Mouse (Mus musculus) c-Kit-positive CD71-positive TER-119-negative erythroid progenitor cells, embryonic 14.5 days (primary cell): Measurements from ENCODE around the gene Dffb.

ENCODE experiments used
- DNase-seq: peaks from one replicate; pipeline ENCODE4 v3.0.0-alpha.2; 2013; ENCODE audit warnings: low read depth

Gene Dffb

GRCm38 (mm10) chr4:153974431-153975291 lies at the start of gene Dffb, which contains the start of gene Cep104:
TSS of gene Dffb (minus strand) at chr4:153975126.
TSS of gene Cep104 (plus strand) at chr4:153975194.
- DNase-seq, result peak; percentile 85

- peak; percentile 81 for DNase-seq
Observed at GRCm38 (mm10) chr4:154023754-154024601, 49.1 kb upstream of the Dffb start.

- DNase-seq, result no peak
Observed at GRCm38 (mm10) chr4:154022844-154023243, 47.9 kb upstream of the Dffb start.

- no peak for DNase-seq
Observed at GRCm38 (mm10) chr4:154022407-154022806, 47.5 kb upstream of the Dffb start.

- DNase-seq, result no peak
Observed at GRCm38 (mm10) chr4:154021432-154021831, 46.5 kb upstream of the Dffb start.

- DNase-seq, result peak; percentile 38
Observed at GRCm38 (mm10) chr4:154019571-154019970, 44.6 kb upstream of the Dffb start.

GRCm38 (mm10) chr4:154015476-154015875 lies 40.5 kb upstream of the Dffb start:
- no peak for DNase-seq

- peak; percentile 33 for DNase-seq
Observed at GRCm38 (mm10) chr4:154012132-154012882, 37.4 kb upstream of the Dffb start.

- DNase-seq, result peak; percentile 66
Observed at GRCm38 (mm10) chr4:154011646-154012089, 36.7 kb upstream of the Dffb start, which contains the start of gene Lrrc47. TSS of gene Lrrc47 (plus strand) at chr4:154011731.

GRCm38 (mm10) chr4:154010907-154011645 lies 36.1 kb upstream of the Dffb start:
- no peak for DNase-seq

- DNase-seq, result no peak
Observed at GRCm38 (mm10) chr4:154007759-154008158, 32.8 kb upstream of the Dffb start.

GRCm38 (mm10) chr4:154006264-154006663 lies 31.3 kb upstream of the Dffb start:
- no peak for DNase-seq

- no peak for DNase-seq
Observed at GRCm38 (mm10) chr4:154005488-154005887, 30.6 kb upstream of the Dffb start.

- DNase-seq, result no peak
Observed at GRCm38 (mm10) chr4:153993505-153993904, 18.6 kb upstream of the Dffb start.

- DNase-seq, result no peak
Observed at GRCm38 (mm10) chr4:153992715-153993114, 17.8 kb upstream of the Dffb start.

GRCm38 (mm10) chr4:153980470-153980869 lies 5.5 kb upstream of the Dffb start:
- DNase-seq, result no peak

GRCm38 (mm10) chr4:153979243-153979642 lies 4.3 kb upstream of the Dffb start:
- DNase-seq, result no peak

- DNase-seq, result no peak
Observed at GRCm38 (mm10) chr4:153975768-153976167, 842 bp upstream of the Dffb start.

- DNase-seq, result no peak
Observed at GRCm38 (mm10) chr4:153975292-153975662, 351 bp upstream of the Dffb start.

GRCm38 (mm10) chr4:153968063-153968462 lies 6.9 kb downstream of the Dffb start:
- DNase-seq, result no peak

- DNase-seq, result no peak
Observed at GRCm38 (mm10) chr4:153967556-153967955, 7.4 kb downstream of the Dffb start.
